10 mouse cellular contexts compared by ENCODE assay signal in genomic region chr6:66361130-66361529, GRCm38 (mm10).
DNase-seq lines count a peak whose midpoint lies in the region; ATAC-seq and TF ChIP-seq lines count a peak whose summit lies in the region.
"Had no signal": no experiment of that assay in that cellular context is flagged by ENCODE, and none has a peak within 500 bp of the region (broad histone marks: within the 10 kb centered on the region; RNA-seq: fewer than 3 reads in every experiment).

No protein-coding gene starts in this region.

- H3K27me3 ChIP-seq in kidney, postnatal 0 days (ENCODE audit: insufficient read depth, low read length) = no peaks in the 10 kb centered on the region
- no peaks in the 10 kb centered on the region for H3K27me3 ChIP-seq in kidney, embryonic 15.5 days
- no peaks in the 10 kb centered on the region for H3K27me3 ChIP-seq in embryonic facial prominence, embryonic 14.5 days (replicated peaks; ENCODE audit: control insufficient read depth, insufficient read depth, low read length)
- H3K27me3 ChIP-seq: lung, embryonic 15.5 days had no signal

- no peaks in the 10 kb centered on the region for H3K36me3 ChIP-seq in kidney, postnatal 0 days (ENCODE audit: insufficient read depth, low read length)
- H3K36me3 ChIP-seq in kidney, embryonic 15.5 days = no peaks in the 10 kb centered on the region
- no peaks in the 10 kb centered on the region for H3K36me3 ChIP-seq in embryonic facial prominence, embryonic 14.5 days (ENCODE audit: control insufficient read depth, insufficient read depth, low read length)
- H3K36me3 ChIP-seq: lung, embryonic 15.5 days had no signal

- peak; percentile 53 for DNase-seq in kidney, postnatal 0 days (ENCODE audit: low spot score)
- peak; percentile 61 for DNase-seq in brain, embryonic 14.5 days (ENCODE audit: low read depth)
- DNase-seq in embryonic facial prominence, embryonic 14.5 days (ENCODE audit: low spot score) = peak; percentile 93
- DNase-seq in heart, postnatal 36 days = peak; percentile 7 to 17
- no peak for DNase-seq in ovary, postnatal 10 days (ENCODE audit: low spot score)
- no peak for DNase-seq in embryo, embryonic 10 days (ENCODE audit: low spot score)
- DNase-seq in ovary, postnatal 14 days (ENCODE audit: low spot score) = no peak
- DNase-seq: thymus, postnatal 4 days had no signal

- no peak overlapping the region for H3K27ac ChIP-seq in kidney, postnatal 0 days
- no peak overlapping the region for H3K27ac ChIP-seq in kidney, embryonic 15.5 days
- H3K27ac ChIP-seq in embryonic facial prominence, embryonic 14.5 days (replicated peaks; ENCODE audit: low read depth, low read length) = no peak overlapping the region
- H3K27ac ChIP-seq: lung, embryonic 15.5 days had no signal

- no peak overlapping the region for H3K4me2 ChIP-seq in kidney, postnatal 0 days (ENCODE audit: low read length)
- H3K4me2 ChIP-seq in kidney, embryonic 15.5 days = no peak overlapping the region
- H3K4me2 ChIP-seq in embryonic facial prominence, embryonic 14.5 days (ENCODE audit: low read depth, low read length) = no peak overlapping the region
- H3K4me2 ChIP-seq: lung, embryonic 15.5 days had no signal

- no peak overlapping the region for H3K4me3 ChIP-seq in kidney, postnatal 0 days (replicated peaks; ENCODE audit: low read depth, low read length)
- no peak overlapping the region for H3K4me3 ChIP-seq in kidney, embryonic 15.5 days (replicated peaks)
- H3K4me3 ChIP-seq in embryonic facial prominence, embryonic 14.5 days (ENCODE audit: low read depth, low read length) = no peak overlapping the region
- H3K4me3 ChIP-seq: lung, embryonic 15.5 days had no signal

- intact Hi-C loops in heart, postnatal 36 days (cut with DNase I) = no loop called here

- H3K9ac ChIP-seq in kidney, postnatal 0 days (ENCODE audit: low read depth, low read length) = no peak overlapping the region
- H3K9ac ChIP-seq in kidney, embryonic 15.5 days = no peak overlapping the region
- no peak overlapping the region for H3K9ac ChIP-seq in embryonic facial prominence, embryonic 14.5 days (ENCODE audit: low read depth, low read length)
- H3K9ac ChIP-seq: lung, embryonic 15.5 days had no signal

- TF ChIP-seq CTCF in kidney, postnatal 0 days (IDR thresholded peaks at IDR 0.05; ENCODE audit: low read depth) = no peak
- no peak for TF ChIP-seq CTCF in brain, embryonic 14.5 days (IDR thresholded peaks at IDR 0.05; ENCODE audit: borderline replicate concordance, extremely low read depth, insufficient read depth, insufficient read length)

- 0 out of 2 replicates have a peak, but pooled peaks cover 3% of the 10 kb centered on the region for H3K4me1 ChIP-seq in kidney, postnatal 0 days (replicated peaks; ENCODE audit: insufficient read depth, low read length)
- H3K4me1 ChIP-seq in kidney, embryonic 15.5 days = 0 out of 2 replicates have a peak, but pooled peaks cover 6% of the 10 kb centered on the region
- peaks cover 9% of the 10 kb centered on the region for H3K4me1 ChIP-seq in embryonic facial prominence, embryonic 14.5 days (ENCODE audit: control insufficient read depth, insufficient read depth, low read length)
- H3K4me1 ChIP-seq: lung, embryonic 15.5 days had no signal

- WGBS in kidney, postnatal 0 days = 56% methylated on average over 3 of the region's 3 CpGs
- 60% methylated on average over 3 of the region's 3 CpGs for WGBS in kidney, embryonic 15.5 days
- WGBS in embryonic facial prominence, embryonic 14.5 days = 33% methylated on average over 3 of the region's 3 CpGs

- no peaks in the 10 kb centered on the region for H3K9me3 ChIP-seq in kidney, postnatal 0 days (replicated peaks; ENCODE audit: low read length)
- no peaks in the 10 kb centered on the region for H3K9me3 ChIP-seq in kidney, embryonic 15.5 days (replicated peaks)
- H3K9me3 ChIP-seq in embryonic facial prominence, embryonic 14.5 days (ENCODE audit: control insufficient read depth, low read length) = no peaks in the 10 kb centered on the region
- H3K9me3 ChIP-seq: lung, embryonic 15.5 days had no signal

- ATAC-seq in kidney, postnatal 0 days (replicated peaks; ENCODE audit: low FRiP score, low read depth) = no peak
- ATAC-seq in kidney, embryonic 15.5 days (replicated peaks; ENCODE audit: low FRiP score) = no peak
- ATAC-seq in embryonic facial prominence, embryonic 14.5 days (ENCODE audit: low read depth) = peak; percentile 60; the same call in 1 of the 2 replicates

- no peak for TF ChIP-seq POLR2A in brain, embryonic 14.5 days (IDR thresholded peaks at IDR 0.05; ENCODE audit: borderline replicate concordance, extremely low read depth, insufficient read depth, insufficient read length, poor library complexity, severe bottlenecking)

Comparison
In these comparisons a context has a peak if more than half of its experiments do, and no peak if none do; other contexts are left out.
1. DNase-seq: peak in kidney, postnatal 0 days (single experiment), brain, embryonic 14.5 days (single experiment), embryonic facial prominence, embryonic 14.5 days (single experiment) and heart, postnatal 36 days (2 of 2); none in ovary, postnatal 10 days (single experiment), embryo, embryonic 10 days (single experiment) and ovary, postnatal 14 days (single experiment).